17 mouse cellular contexts compared by ENCODE assay signal in the genomic region with DNA sequence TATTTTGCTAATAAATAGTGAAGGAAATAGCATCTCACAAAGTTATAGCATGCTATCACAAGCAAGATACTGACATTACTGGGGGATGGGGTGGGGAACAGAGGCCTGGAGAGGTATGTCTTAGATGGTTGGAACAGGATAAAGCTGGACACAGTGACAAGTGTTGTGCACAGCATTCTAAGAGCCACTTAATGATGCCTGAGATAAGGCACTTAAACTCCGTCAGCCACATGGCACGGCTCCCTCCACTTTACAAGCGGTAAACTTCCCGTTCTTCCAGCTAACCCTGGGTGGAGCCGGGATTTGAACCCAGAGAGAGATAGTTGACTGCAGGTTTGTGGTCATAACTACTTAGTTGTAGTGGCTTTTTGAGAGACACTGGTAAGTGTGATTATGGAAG. TPM values are rescaled to one million over a fixed set of nuclear protein-coding genes. Genes with fewer than 3 reads are reported as not detected.
A peak's percentile ranks its signal among the peaks of the same experiment; 100 is the strongest.
DNase-seq lines count a peak whose midpoint lies in the region; ATAC-seq and TF ChIP-seq lines count a peak whose summit lies in the region.
"Had no signal": no experiment of that assay in that cellular context is flagged by ENCODE, and none has a peak within 500 bp of the region (broad histone marks: within the 10 kb centered on the region; RNA-seq: fewer than 3 reads in every experiment).

No protein-coding gene starts in this region.

- 41% methylated on average over 5 of the region's 5 CpGs for whole genome bisulfite sequencing in heart, embryonic 13.5 days
- 45% methylated on average over 5 of the region's 5 CpGs for WGBS in heart, embryonic 10.5 days
- WGBS in lung, postnatal 0 days = 70% methylated on average over 5 of the region's 5 CpGs

- peaks cover 59% of the 10 kb centered on the region for H3K4me1 ChIP-seq in heart, embryonic 13.5 days
- peaks cover 48% of the 10 kb centered on the region for H3K4me1 ChIP-seq in heart, embryonic 10.5 days
- peaks cover 2% of the 10 kb centered on the region; the same call in 1 of the 2 replicates for H3K4me1 ChIP-seq in lung, postnatal 0 days (ENCODE audit: insufficient read depth, low read depth, low read length)

- ATAC-seq in heart, embryonic 13.5 days (ENCODE audit: extremely low read depth, insufficient number of reproducible peaks, low FRiP score, low TSS enrichment) = no peak
- ATAC-seq in lung, postnatal 0 days = peak; percentile 89
- ATAC-seq: forebrain, embryonic 13.5 days; forebrain, embryonic 15.5 days had no signal

- TF ChIP-seq CTCF in lung, postnatal 0 days (IDR thresholded peaks at IDR 0.05) = no peak

- peak overlapping the region; percentile 17; the same call in 1 of the 2 replicates for H3K27ac ChIP-seq in heart, embryonic 13.5 days (replicated peaks)
- H3K27ac ChIP-seq in heart, embryonic 10.5 days = no peak overlapping the region
- H3K27ac ChIP-seq in lung, postnatal 0 days (ENCODE audit: low read length) = no peak overlapping the region
- H3K27ac ChIP-seq: embryonic facial prominence, embryonic 10.5 days; embryonic facial prominence, embryonic 12.5 days; forebrain, embryonic 13.5 days; forebrain, embryonic 15.5 days had no signal

- no peak for DNase-seq in heart, embryonic 10.5 days (ENCODE audit: low spot score)
- DNase-seq in lung, adult 18-20 months = peak; percentile 27 to 30
- DNase-seq in lung, postnatal 10 days = no peak
- DNase-seq in lung, postnatal 0 days (ENCODE audit: low spot score) = peak; percentile 66
- no peak for DNase-seq in lung, postnatal 14 days
- DNase-seq in lung, postnatal 36 days = peak; percentile 51
- DNase-seq in adrenal gland, postnatal 10 days = no peak
- DNase-seq: adrenal gland, adult 2 months; adrenal gland, postnatal 36 days had no signal

- H3K9ac ChIP-seq in heart, embryonic 13.5 days = peak overlapping the region; percentile 48; the same call in 1 of the 2 replicates
- H3K9ac ChIP-seq in lung, postnatal 0 days (replicated peaks; ENCODE audit: low read depth) = no peak overlapping the region
- H3K9ac ChIP-seq: embryonic facial prominence, embryonic 12.5 days; forebrain, embryonic 13.5 days; forebrain, embryonic 15.5 days had no signal

- no peaks in the 10 kb centered on the region for H3K27me3 ChIP-seq in heart, embryonic 13.5 days (replicated peaks)
- H3K27me3 ChIP-seq in heart, embryonic 10.5 days (ENCODE audit: insufficient read depth, poor library complexity, severe bottlenecking) = no peaks in the 10 kb centered on the region
- no peaks in the 10 kb centered on the region for H3K27me3 ChIP-seq in lung, postnatal 0 days (replicated peaks; ENCODE audit: insufficient read depth, low read length)
- H3K27me3 ChIP-seq: embryonic facial prominence, embryonic 12.5 days; forebrain, embryonic 13.5 days; forebrain, embryonic 15.5 days had no signal

- H3K4me3 ChIP-seq in heart, embryonic 13.5 days = no peak overlapping the region
- no peak overlapping the region for H3K4me3 ChIP-seq in heart, embryonic 10.5 days
- H3K4me3 ChIP-seq in lung, postnatal 0 days (ENCODE audit: low read depth, low read length) = no peak overlapping the region
- H3K4me3 ChIP-seq: embryonic facial prominence, embryonic 10.5 days; embryonic facial prominence, embryonic 12.5 days; forebrain, embryonic 13.5 days; forebrain, embryonic 15.5 days had no signal

- H3K4me2 ChIP-seq in heart, embryonic 13.5 days = no peak overlapping the region
- H3K4me2 ChIP-seq in lung, postnatal 0 days (replicated peaks; ENCODE audit: low read depth, low read length) = no peak overlapping the region
- H3K4me2 ChIP-seq: embryonic facial prominence, embryonic 12.5 days; forebrain, embryonic 13.5 days; forebrain, embryonic 15.5 days had no signal

- no peak for TF ChIP-seq EP300 in lung, postnatal 0 days (IDR thresholded peaks at IDR 0.05)

- no peaks in the 10 kb centered on the region for H3K9me3 ChIP-seq in heart, embryonic 13.5 days
- no peaks in the 10 kb centered on the region for H3K9me3 ChIP-seq in heart, embryonic 10.5 days
- no peaks in the 10 kb centered on the region for H3K9me3 ChIP-seq in lung, postnatal 0 days (ENCODE audit: low read length)
- H3K9me3 ChIP-seq: embryonic facial prominence, embryonic 10.5 days; embryonic facial prominence, embryonic 12.5 days; forebrain, embryonic 13.5 days; forebrain, embryonic 15.5 days had no signal

- peaks cover 55% of the 10 kb centered on the region for H3K36me3 ChIP-seq in heart, embryonic 13.5 days
- H3K36me3 ChIP-seq in heart, embryonic 10.5 days = peaks cover 45% of the 10 kb centered on the region
- H3K36me3 ChIP-seq in lung, postnatal 0 days (ENCODE audit: insufficient read depth, low read length) = peaks cover 7% of the 10 kb centered on the region; the same call in 1 of the 2 replicates

RNA-seq across cellular contexts. Expression of a gene that starts 38.0 kb away (rescaled TPM):
- 0.57 and 1.1 TPM in 2 replicates for polyA plus RNA-seq in heart, embryonic 13.5 days (2015; fragmentation: Nextera tagmentation; extraction: Ambion mirVana)
- 0.63 and 1.2 TPM in 2 replicates for polyA plus RNA-seq in heart, embryonic 10.5 days (2016; fragmentation: Nextera tagmentation; extraction: Ambion mirVana)
- polyA plus RNA-seq in lung, postnatal 0 days (2015; fragmentation: Nextera tagmentation; extraction: Ambion mirVana) = 1.6 and 1.8 TPM in 2 replicates
- 1 to 10 TPM; 2.8 to 9.8 TPM for total RNA-seq in adrenal gland, postnatal 10 days (2021)
- total RNA-seq: adrenal gland, postnatal 14 days; adrenal gland, postnatal 36 days; ES-E14; MEL had no signal
- polyA plus RNA-seq: adrenal gland, adult 2 months; forebrain, embryonic 13.5 days had no signal

Comparison
In these comparisons a context has a peak if more than half of its experiments do, and no peak if none do; other contexts are left out.
1. DNase-seq: peak in lung, adult 18-20 months (2 of 2), lung, postnatal 0 days (single experiment) and lung, postnatal 36 days (single experiment); none in heart, embryonic 10.5 days (single experiment), lung, postnatal 10 days (single experiment), lung, postnatal 14 days (single experiment) and adrenal gland, postnatal 10 days (single experiment).